Mouse (Mus musculus): ENCODE measurements around the gene Stard10.

DNA sequence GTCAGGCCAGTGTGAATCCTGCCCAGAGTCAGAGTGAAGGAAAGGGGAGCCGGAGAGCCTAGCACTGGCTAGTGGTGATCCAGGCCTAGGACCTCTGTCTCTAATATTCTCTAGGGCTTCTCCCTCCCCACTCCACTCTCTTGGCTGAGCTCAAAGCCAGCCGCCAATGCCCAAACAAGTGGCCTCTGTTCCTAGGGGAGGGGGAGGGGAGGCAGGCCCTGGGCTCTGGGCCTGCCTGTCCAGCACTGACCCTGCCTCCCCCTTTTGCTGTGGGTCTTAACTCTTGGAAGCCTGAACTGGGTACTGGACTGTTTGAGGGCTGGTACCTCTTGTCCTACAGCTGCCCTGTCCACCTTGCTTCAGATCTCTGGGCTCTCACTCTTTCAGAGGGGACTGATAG is 33.0 kb downstream of the Stard10 start:
- TF ChIP-seq FLI1 (IDR thresholded peaks at IDR 0.05; ENCODE audit: low read length) = no peak
- no peak for TF ChIP-seq GATA1 (IDR thresholded peaks at IDR 0.05; ENCODE audit: borderline replicate concordance, low read length)

All from megakaryocyte, embryonic 14.5 days (primary cell).